In the genomic region with DNA sequence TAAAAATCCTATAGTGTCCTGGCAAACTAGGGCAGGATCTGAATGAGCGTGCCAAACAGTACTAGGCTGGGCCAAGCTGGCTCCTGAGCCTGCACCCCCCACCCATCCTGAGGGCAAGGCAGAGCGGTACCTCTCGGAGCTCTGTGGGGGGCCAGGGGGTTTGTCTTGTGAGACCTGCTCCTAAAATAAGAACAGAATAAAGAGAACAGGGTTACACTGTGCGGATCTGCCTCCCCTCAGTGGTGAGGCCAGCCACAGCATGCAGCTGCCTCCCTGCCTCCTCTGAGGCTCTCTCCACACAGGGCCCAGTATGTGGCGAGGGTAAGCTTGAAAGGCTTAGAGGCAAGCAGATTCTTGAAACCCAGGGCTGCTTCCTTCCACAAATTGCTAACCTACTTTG, we compare ENCODE assay signal across 24 mouse cellular contexts.
DNase-seq lines count a peak whose midpoint lies in the region; ATAC-seq and TF ChIP-seq lines count a peak whose summit lies in the region.
"Had no signal": no experiment of that assay in that cellular context is flagged by ENCODE, and none has a peak within 500 bp of the region (broad histone marks: within the 10 kb centered on the region; RNA-seq: fewer than 3 reads in every experiment).

No protein-coding gene starts in this region.

- no peak overlapping the region for H3K4me3 ChIP-seq in left cerebral cortex, adult 2 months
- H3K4me3 ChIP-seq: erythroblast, embryonic 14.5 days; kidney, embryonic 15.5 days; limb, embryonic 10.5 days; limb, embryonic 15.5 days; liver, embryonic 13.5 days; megakaryocyte, embryonic 14.5 days had no signal

- TF ChIP-seq CTCF in left cerebral cortex, adult 2 months (IDR thresholded peaks at IDR 0.05) = no peak; the same call in 1 of the 2 replicates

- H3K27ac ChIP-seq in left cerebral cortex, adult 2 months = peak overlapping the region; percentile 72
- H3K27ac ChIP-seq: kidney, embryonic 15.5 days; limb, embryonic 10.5 days; limb, embryonic 15.5 days; liver, embryonic 13.5 days had no signal

- intact Hi-C loops in left cerebral cortex, adult 2 months (cut with DNase I) = no loop called here
- intact Hi-C loops in left cerebral cortex, postnatal 10 days (cut with DNase I) = no loop called here

- ATAC-seq in frontal cortex, adult (ENCODE audit: low TSS enrichment) = peak; percentile 11; the same call in 1 of the 2 replicates
- ATAC-seq: CD4-positive, CD25-positive, alpha-beta regulatory T cell, adult 4 months; lung, postnatal 0 days had no signal

- no peak for DNase-seq in frontal cortex, postnatal 25 days (ENCODE audit: low spot score in 2 of 2)
- DNase-seq in left cerebral cortex, adult 2 months (ENCODE audit: extremely low spot score in 1 of 2, low spot score in 2 of 2) = no peak
- no peak for DNase-seq in left cerebral cortex, postnatal 10 days (ENCODE audit: extremely low spot score in 1 of 2, low spot score in 2 of 2)
- peak; percentile 44 for DNase-seq in thymus, postnatal 14 days
- no peak for DNase-seq in thymus, postnatal 25 days
- no peak for DNase-seq in kidney, adult 18-20 months
- DNase-seq: adrenal gland, postnatal 14 days; cerebellum, adult 11-12 months; cerebellum, adult 9-11 months; embryo, embryonic 11 days; heart, postnatal 14 days; kidney, adult 11 months; kidney, postnatal 25 days; liver, embryonic 13.5 days; lung, adult 18-20 months; lung, postnatal 4 days had no signal
